Mouse (Mus musculus): ENCODE data around the gene S100a2.

DNA sequence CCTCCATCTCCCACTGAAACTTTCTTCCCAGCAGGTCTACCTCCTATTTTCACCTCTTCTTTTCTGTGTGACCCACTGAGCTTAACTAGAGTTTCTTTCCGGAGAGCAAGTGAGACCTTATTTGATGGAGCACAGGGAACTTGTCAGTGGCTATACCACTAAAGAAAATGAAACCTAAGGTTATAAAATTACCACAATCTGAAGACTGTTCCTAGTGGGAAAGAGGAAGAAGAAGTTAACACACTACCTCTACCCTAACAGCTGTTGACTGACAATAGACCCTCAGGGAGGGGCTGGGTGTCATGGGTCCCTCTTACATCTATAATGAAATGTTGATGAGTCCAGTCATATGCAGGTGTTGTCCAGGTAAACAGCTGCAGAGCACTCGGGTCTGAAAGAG, 41.9 kb downstream of the S100a2 start:
- no peak for TF ChIP-seq CTCF (IDR thresholded peaks at IDR 0.05; ENCODE audit: low read depth, low read length)
- no peak for TF ChIP-seq POLR2A (IDR thresholded peaks at IDR 0.05; ENCODE audit: insufficient read depth, low read length)

Data from ES-Bruce4 (cell line).